Mouse (Mus musculus) liver, adult 2 months (tissue): ENCODE results near the gene Pbxip1. TPM values are rescaled to one million over a fixed set of nuclear protein-coding genes. Genes with fewer than 3 reads are reported as not detected.

Experiments
- DNase-seq: peaks from one replicate; pipeline ENCODE4 v3.0.0-alpha.2; 2011; ENCODE audit warnings: low read depth, low spot score; ENCODE audit errors: extremely low read depth
- H3K27ac ChIP-seq: fragments of 200-500 bp; replicated peaks from 2 replicates; pipeline ENCODE4 v1.5.1; 2012; ENCODE audit warnings: low read depth, mild to moderate bottlenecking, control low read depth, inconsistent platforms, low read length; ENCODE audit not compliant: insufficient read depth
- H3K27me3 ChIP-seq: fragments of 200-500 bp; 2 replicates; pipeline ENCODE4 v1.6.1; 2012; ENCODE audit warnings: mild to moderate bottlenecking, moderate library complexity, low read length, inconsistent platforms; ENCODE audit not compliant: control insufficient read depth, insufficient read depth
- H3K36me3 ChIP-seq: fragments of 200-500 bp; 2 replicates; pipeline ENCODE4 v1.6.1; 2012; ENCODE audit warnings: low read length, inconsistent platforms; ENCODE audit not compliant: control insufficient read depth, insufficient read depth
- H3K4me1 ChIP-seq: fragments of 200-500 bp; 2 replicates; pipeline ENCODE4 v1.6.1; 2011; ENCODE audit warnings: low read length; ENCODE audit not compliant: control insufficient read depth, insufficient read depth
- H3K4me3 ChIP-seq: fragments of 200-500 bp; 2 replicates; pipeline ENCODE4 v1.5.1; 2011; ENCODE audit warnings: low read depth, mild to moderate bottlenecking, control low read depth, low read length, moderate library complexity; ENCODE audit not compliant: insufficient read depth
- H3K79me2 ChIP-seq: fragments of 200-500 bp; 2 replicates; pipeline ENCODE4 v1.6.1; 2012; ENCODE audit warnings: inconsistent platforms, mild to moderate bottlenecking, low read length, moderate library complexity; ENCODE audit not compliant: control insufficient read depth, insufficient read depth
- H3K9ac ChIP-seq: fragments of 200-500 bp; 2 replicates; pipeline ENCODE4 v1.6.1; 2012; ENCODE audit warnings: low read depth, mild to moderate bottlenecking, control low read depth, inconsistent platforms, low read length
- CTCF ChIP-seq: fragments of 200-500 bp; IDR thresholded peaks from 2 replicates; pipeline ENCODE4 v1.5.1; 2011; ENCODE audit warnings: low read depth, low read length, control low read depth
- POLR2A ChIP-seq: fragments of 200-500 bp; IDR thresholded peaks from 2 replicates; pipeline ENCODE4 v1.6.1; 2011; ENCODE audit warnings: low read length, control low read depth; ENCODE audit not compliant: insufficient read depth; ENCODE audit errors: extremely low read depth
- WGBS: fragments of 180-500 bp; shearing (Covaris S2); methylation state at CpG from one replicate; pipeline ENCODE4 v1.1.7; 2018; 5-methylcytosine and 5-hydroxymethylcytosine counted together
- polyA plus RNA-seq: library from polyadenylated mRNA; depleted of rRNA; stranded (reverse); fragments of >200 nt; gene quantifications from 2 replicates; pipeline ENCODE4 v1.2.3, GENCODE M21; 2012
- total RNA-seq: library from RNA; depleted of rRNA; stranded (reverse); fragments of >200 nt; gene quantifications from 2 replicates; pipeline ENCODE4 v1.2.3, GENCODE M21; 2014

The Pbxip1 gene
- total and polyA plus RNA-seq, 2 experiments, result 5.9 to 9.1 TPM

- H3K4me1 ChIP-seq, result no peaks in the 10 kb centered on the region
- H3K36me3 ChIP-seq, result no peaks in the 10 kb centered on the region
- no peaks in the 10 kb centered on the region for H3K27me3 ChIP-seq
- H3K27ac ChIP-seq, result no peak overlapping the region
- no peaks in the 10 kb centered on the region for H3K79me2 ChIP-seq
- H3K9ac ChIP-seq, result no peak overlapping the region
- 83% methylated on average over 7 of the region's 7 CpGs for WGBS
- TF ChIP-seq POLR2A, result no peak
- TF ChIP-seq CTCF, result no peak
- DNase-seq, result no peak
- no peak overlapping the region for H3K4me3 ChIP-seq
These were observed 35.8 kb downstream of the Pbxip1 start for GRCm38 (mm10) chr3:89472280-89472679.

GRCm38 (mm10) chr3:89473838-89474237 is 37.3 kb downstream of the Pbxip1 start:
- H3K4me1 ChIP-seq, result no peaks in the 10 kb centered on the region
- no peaks in the 10 kb centered on the region for H3K36me3 ChIP-seq
- no peak overlapping the region for H3K4me3 ChIP-seq
- DNase-seq, result no peak
- no peaks in the 10 kb centered on the region for H3K27me3 ChIP-seq
- 80% methylated on average over 6 of the region's 6 CpGs for WGBS
- H3K9ac ChIP-seq, result no peak overlapping the region
- TF ChIP-seq POLR2A, result no peak
- no peak for TF ChIP-seq CTCF
- H3K27ac ChIP-seq, result no peak overlapping the region
- no peaks in the 10 kb centered on the region for H3K79me2 ChIP-seq

GRCm38 (mm10) chr3:89479055-89479454 is 42.5 kb downstream of the Pbxip1 start:
- Histone ChIP-seq H3K27ac (no peak overlapping the region), H3K9ac (no peak overlapping the region), H3K4me1 (no peaks in the 10 kb centered on the region), H3K4me3 (no peak overlapping the region), H3K36me3 (no peaks in the 10 kb centered on the region), H3K79me2 (no peaks in the 10 kb centered on the region), H3K27me3 (no peaks in the 10 kb centered on the region)
- 78% methylated on average over 6 of the region's 6 CpGs for WGBS
- no peak for TF ChIP-seq CTCF
- TF ChIP-seq POLR2A, result no peak
- no peak for DNase-seq

- 48% methylated on average over 2 of the region's 2 CpGs for WGBS
- Histone ChIP-seq H3K27ac (no peak overlapping the region), H3K4me1 (no peaks in the 10 kb centered on the region), H3K27me3 (no peaks in the 10 kb centered on the region), H3K79me2 (no peaks in the 10 kb centered on the region), H3K4me3 (no peak overlapping the region), H3K9ac (no peak overlapping the region), H3K36me3 (no peaks in the 10 kb centered on the region)
- TF ChIP-seq CTCF, result peak; percentile 62
- no peak for TF ChIP-seq POLR2A
- peak; percentile 24 for DNase-seq
These were observed 45.0 kb downstream of the Pbxip1 start for GRCm38 (mm10) chr3:89481488-89481887.

GRCm38 (mm10) chr3:89482249-89482648 is 45.7 kb downstream of the Pbxip1 start:
- Histone ChIP-seq H3K4me3 (no peak overlapping the region), H3K4me1 (no peaks in the 10 kb centered on the region), H3K27me3 (no peaks in the 10 kb centered on the region), H3K36me3 (no peaks in the 10 kb centered on the region), H3K79me2 (no peaks in the 10 kb centered on the region), H3K27ac (no peak overlapping the region), H3K9ac (no peak overlapping the region)
- DNase-seq, result no peak
- no peak for TF ChIP-seq POLR2A
- no peak for TF ChIP-seq CTCF
- 64% methylated on average over 5 of the region's 5 CpGs for WGBS

- H3K79me2 ChIP-seq, result no peaks in the 10 kb centered on the region
- no peaks in the 10 kb centered on the region for H3K4me1 ChIP-seq
- H3K27ac ChIP-seq, result no peak overlapping the region
- no peaks in the 10 kb centered on the region for H3K27me3 ChIP-seq
- 0 out of 2 replicates have a peak overlapping the region, but pooled peaks have one; percentile 16 for H3K9ac ChIP-seq
- WGBS, result 16% methylated on average over 24 of the region's 24 CpGs
- peak; percentile 97 for TF ChIP-seq CTCF
- TF ChIP-seq POLR2A, result no peak
- H3K36me3 ChIP-seq, result no peaks in the 10 kb centered on the region
- H3K4me3 ChIP-seq, result no peak overlapping the region; the same call in 1 of the 2 replicates
- DNase-seq, result peak; percentile 45
These were observed 48.4 kb downstream of the Pbxip1 start for GRCm38 (mm10) chr3:89484766-89485524.
